Mouse (Mus musculus): Measurements from ENCODE around the gene Thoc7.

Thoc7 gene

GRCm38 (mm10) chr14:13933290-13934051 lies 28.2 kb downstream of the Thoc7 start:
- peak; percentile 39 for DNase-seq

DNA sequence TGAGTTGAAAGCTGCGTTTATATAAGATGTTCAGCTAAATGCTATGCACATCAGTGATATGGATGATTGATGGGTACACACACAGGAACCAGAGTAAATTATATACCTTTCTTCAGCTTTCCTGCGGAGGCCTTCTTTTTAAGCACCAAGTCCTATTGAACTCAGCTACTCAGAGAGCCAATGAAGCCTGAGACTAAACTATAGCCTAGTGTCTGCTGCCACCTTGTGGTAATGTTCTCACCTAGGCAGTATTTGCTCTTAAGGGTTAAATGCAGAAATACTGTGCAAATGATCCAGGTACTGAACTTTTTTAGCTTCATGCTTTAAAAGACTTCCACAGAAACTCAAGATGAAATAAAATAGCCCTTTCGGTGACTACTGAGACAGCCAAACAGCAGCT lies 44.0 kb downstream of the Thoc7 start:
- DNase-seq = peak; percentile 91

- DNase-seq = no peak
Observed at GRCm38 (mm10) chr14:13917208-13917607, 44.4 kb downstream of the Thoc7 start.

GRCm38 (mm10) chr14:13915207-13915606 lies 46.4 kb downstream of the Thoc7 start:
- no peak for DNase-seq

- DNase-seq = no peak
Observed at GRCm38 (mm10) chr14:13914387-13915082, 47.1 kb downstream of the Thoc7 start, which contains the start of gene Gm281. Gm281 (minus strand) TSS chr14:13914478.

DNA sequence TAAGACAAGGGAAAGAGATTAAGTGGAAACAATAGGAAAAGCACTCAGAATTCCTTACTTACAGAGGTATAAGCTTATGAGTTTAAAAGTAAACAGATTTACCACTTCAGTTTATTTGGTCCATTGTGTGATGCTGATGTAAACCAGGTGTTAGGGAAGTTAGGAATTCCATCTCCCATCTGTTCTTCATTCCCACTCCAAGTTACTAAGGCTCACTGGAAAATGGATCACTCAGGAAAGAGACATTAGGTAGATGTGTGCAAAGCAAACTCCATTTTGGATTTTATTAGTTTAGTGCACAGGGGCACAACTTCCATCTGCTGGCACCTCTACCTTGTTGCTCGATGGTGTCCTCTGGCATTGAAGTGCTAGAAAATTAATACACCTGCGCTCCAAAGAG lies 51.5 kb downstream of the Thoc7 start:
- DNase-seq = no peak

- DNase-seq = no peak
Observed at GRCm38 (mm10) chr14:13907145-13907544, 54.5 kb downstream of the Thoc7 start.

- DNase-seq = no peak
Observed at GRCm38 (mm10) chr14:13906461-13906860, 55.2 kb downstream of the Thoc7 start.

GRCm38 (mm10) chr14:13901611-13902067 lies 60.0 kb downstream of the Thoc7 start:
- peak; percentile 89 for DNase-seq
